Mouse (Mus musculus): ENCODE results near the gene Pih1d1. TPM values are rescaled to one million over a fixed set of nuclear protein-coding genes. Genes with fewer than 3 reads are reported as not detected.

Gene Pih1d1
- total RNA-seq, 2 experiments from 2014 or later: 41.8 to 43.1 TPM

DNA sequence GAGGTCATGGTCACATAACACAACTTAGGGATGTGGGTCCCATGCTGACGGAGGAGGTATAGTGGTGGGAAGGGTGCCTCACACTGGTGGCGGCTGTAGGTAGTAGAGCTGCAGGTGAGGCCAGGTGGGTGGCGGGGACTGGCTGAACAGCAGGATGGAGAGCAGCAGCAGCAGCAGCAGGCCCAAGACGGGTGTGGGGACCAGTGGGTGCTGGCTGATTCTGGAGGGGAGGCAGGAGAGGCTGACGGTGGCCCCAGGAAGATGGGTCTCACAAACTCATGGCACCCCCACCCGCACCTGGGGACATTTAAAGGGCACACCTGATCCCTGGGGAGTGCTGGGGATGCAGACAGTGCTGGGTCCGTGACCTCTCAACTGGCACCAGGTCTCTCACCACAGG is 29.6 kb downstream of the Pih1d1 start:
- intact Hi-C loops (cut with DNase I): no loop called here
- no peak for DNase-seq

GRCm38 (mm10) chr7:45185921-45186320 is 31.8 kb downstream of the Pih1d1 start:
- intact Hi-C loops (cut with DNase I): no loop called here
- no peak for DNase-seq

DNA sequence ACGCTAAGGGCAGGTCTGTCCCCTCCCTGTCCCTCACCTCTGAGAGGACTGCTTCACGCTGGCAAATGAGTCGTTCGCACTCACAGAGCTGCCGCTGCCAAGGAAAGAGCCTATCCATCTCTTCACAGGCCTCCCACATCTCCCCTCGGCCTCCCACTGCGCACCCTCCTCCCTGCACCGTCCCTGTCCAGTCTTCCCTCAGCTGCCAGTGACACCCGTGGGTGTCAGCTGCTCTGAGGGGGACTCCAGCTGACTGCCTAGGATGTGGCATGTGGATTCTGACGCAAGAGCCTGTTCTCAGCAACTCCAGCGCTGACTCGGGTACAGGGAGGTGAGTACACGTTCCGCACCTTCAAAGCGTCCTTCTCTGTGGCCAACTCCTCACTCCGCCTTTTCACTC is 35.5 kb downstream of the Pih1d1 start:
- intact Hi-C loops (cut with DNase I): no loop called here
- no peak for DNase-seq

GRCm38 (mm10) chr7:45190186-45190585 is 36.1 kb downstream of the Pih1d1 start:
- intact Hi-C loops (cut with DNase I): no loop called here
- no peak for DNase-seq

- DNase-seq: no peak
- intact Hi-C loops (cut with DNase I): no loop called here
These were observed 37.1 kb downstream of the Pih1d1 start for GRCm38 (mm10) chr7:45191161-45191560.

GRCm38 (mm10) chr7:45191803-45192363 is 37.8 kb downstream of the Pih1d1 start:
- DNase-seq: no peak
- intact Hi-C loops (cut with DNase I): no loop called here

- no peak for DNase-seq
- intact Hi-C loops (cut with DNase I): no loop called here
These were observed 38.6 kb downstream of the Pih1d1 start for GRCm38 (mm10) chr7:45192585-45193310.

DNA sequence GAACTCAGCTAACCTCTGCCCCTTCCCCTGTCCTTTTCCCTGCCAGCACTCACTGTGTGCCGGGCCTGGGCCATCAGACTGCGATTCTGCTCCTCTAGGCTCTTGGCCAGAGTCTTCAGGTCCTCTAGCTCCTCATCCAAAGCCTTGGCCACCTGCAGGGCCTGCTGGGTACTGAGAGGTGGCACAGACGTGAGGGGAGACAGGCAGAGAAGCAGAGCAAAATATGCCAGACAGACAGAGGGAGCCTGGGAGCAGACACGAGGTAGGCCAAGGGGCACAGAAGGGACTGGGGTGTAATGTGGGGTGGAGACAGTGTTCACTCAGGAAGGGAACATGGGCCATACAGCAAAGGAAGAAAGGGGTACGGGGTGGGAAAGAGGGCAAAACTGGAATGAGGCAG is 39.3 kb downstream of the Pih1d1 start:
- intact Hi-C loops (cut with DNase I): no loop called here
- no peak for DNase-seq

- intact Hi-C loops (cut with DNase I): no loop called here
- DNase-seq: no peak
These were observed 40.0 kb downstream of the Pih1d1 start for GRCm38 (mm10) chr7:45193871-45194785.

DNA sequence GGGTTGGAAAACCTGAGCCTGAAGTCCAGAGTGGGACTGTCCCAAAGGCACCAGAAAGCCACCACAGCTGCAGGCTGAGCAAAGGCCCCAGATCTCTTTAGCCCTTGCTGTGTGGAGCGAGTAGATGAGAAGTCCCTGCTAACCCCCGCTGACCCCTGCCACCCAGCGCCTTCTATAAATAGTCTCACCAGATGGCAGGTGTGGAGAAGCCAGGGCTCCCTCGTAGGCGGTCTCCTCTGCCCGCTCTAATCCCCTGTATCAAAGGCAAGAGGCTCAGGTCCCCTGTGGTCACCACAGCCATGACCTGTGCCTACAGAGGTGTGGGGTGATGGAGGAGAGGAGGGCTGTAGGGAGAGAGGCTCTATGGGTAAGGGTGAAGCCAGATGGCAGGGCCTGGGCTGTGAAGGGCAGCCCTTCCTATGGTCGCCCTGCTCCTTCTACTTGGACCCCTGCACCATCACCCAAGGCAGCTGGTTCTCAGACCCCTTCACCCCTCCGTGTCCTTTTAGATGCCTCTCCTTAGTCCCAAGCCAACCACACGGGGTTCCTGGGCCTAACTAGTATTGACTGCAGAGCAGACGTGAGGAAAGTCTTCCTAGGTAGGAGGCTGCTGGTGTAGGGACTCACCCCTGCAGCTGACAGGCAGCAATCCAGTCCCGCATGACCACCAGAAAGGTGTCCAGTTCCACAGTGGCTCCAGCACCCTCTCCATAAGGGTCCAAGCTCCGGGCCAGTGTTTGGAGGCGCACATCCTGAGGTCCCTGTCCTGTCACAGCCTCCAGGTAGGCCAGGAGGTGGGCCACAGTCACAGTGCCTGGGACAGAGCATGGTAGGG is 41.5 kb downstream of the Pih1d1 start:
- DNase-seq: no peak
- intact Hi-C loops (cut with DNase I): no loop called here

GRCm38 (mm10) chr7:45196176-45196535 is 42.1 kb downstream of the Pih1d1 start:
- intact Hi-C loops (cut with DNase I): no loop called here
- no peak for DNase-seq

DNA sequence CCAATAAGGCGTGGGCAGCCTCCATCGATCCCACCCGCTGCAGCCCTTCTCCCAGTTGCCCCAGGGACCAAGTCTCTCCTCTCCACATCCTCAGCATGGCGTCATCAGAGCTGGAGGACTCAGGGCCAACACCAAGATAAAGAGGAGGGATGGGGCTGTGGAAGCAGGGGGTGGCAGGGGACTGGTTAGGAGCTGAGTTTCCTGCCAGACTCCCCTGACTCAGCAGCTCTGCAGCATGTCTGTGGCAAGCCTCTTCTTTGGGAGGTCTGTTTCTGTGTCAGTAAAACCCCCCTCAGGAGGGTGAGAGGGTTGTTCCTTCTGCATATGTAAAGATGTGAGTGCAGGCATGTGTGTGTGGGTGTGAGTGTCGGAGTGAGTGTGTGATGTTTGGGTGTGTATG is 42.9 kb downstream of the Pih1d1 start:
- intact Hi-C loops (cut with DNase I): no loop called here
- DNase-seq: no peak

DNA sequence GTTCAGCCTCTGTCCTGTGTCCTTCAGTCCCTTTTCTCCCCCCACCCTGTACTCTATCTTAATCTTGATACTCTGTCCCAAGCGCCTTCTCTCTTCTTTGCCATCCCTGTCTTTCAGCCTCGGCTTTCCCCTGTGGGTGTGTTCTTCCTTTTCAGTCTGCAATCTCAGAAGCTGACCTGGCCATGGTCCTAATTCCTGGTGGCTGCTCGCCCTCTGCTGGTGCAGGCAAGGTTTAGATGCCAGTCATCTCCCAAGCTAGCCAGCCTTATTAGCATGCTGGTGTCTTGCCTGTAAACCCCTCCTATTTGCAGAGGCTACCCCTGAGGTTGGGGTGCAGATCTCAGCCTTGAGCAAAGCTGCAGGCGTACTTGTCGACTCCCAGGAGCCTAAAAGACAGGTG is 44.3 kb downstream of the Pih1d1 start:
- peak; percentile 69 to 73 for DNase-seq
- intact Hi-C loops (cut with DNase I): loop anchor here (1.0 kb wide), 2 partner anchors 36 to 118 kb away; no protein-coding TSS in a partner anchor

GRCm38 (mm10) chr7:45198961-45199360 is 44.9 kb downstream of the Pih1d1 start:
- intact Hi-C loops (cut with DNase I): loop anchor here (1.0 kb wide), 2 partner anchors 37 to 119 kb away; no protein-coding TSS in a partner anchor

GRCm38 (mm10) chr7:45202654-45203053 is 48.6 kb downstream of the Pih1d1 start:
- DNase-seq: no peak
- intact Hi-C loops (cut with DNase I): loop anchor here (5.0 kb wide), 1 partner anchor 85 kb away; no protein-coding TSS in a partner anchor

More at GRCm38 (mm10) chr7:45198961-45199360, 44.9 kb downstream of the Pih1d1 start:
- DNase-seq: no peak

DNA sequence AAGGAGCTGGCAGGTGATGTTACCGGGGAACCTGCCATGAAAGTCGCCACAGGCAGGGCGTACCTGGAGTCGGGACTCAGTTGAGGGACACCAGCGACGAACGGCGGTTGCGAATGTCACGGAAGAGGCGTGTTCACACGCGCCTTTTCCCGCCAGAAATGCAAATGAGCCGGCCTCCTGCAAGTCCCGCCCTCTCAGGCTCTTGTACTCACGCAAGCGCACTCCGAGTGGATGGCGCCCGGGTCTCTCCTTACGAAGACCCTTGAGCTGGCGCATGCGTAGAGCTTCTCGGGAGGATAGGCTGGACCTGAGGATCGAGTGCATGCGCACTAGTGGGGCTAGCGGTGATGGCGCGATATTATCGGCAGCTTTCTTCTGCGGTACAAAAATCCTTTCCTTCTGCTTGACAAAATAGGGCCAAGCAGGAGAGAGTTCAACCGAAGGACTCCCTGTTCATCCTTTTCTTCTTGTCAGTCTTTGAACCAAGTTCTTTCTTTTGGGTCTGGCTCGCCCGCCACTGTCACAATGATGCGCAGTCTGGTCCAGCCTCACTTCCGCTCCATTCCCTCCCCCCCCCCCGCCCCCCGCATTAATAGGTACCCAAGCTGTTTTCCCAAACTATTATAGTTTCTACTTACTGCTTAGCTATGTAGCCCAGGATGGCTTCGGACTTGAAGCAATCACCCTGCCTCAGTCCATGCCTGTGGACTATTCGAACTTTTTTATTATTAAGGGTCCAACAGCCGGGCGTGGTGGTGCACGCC is 50.5 kb downstream of the Pih1d1 start, which contains the start of gene Ccdc155:
Ccdc155 (minus strand) TSS at position 513 of the 764 bp plus-strand sequence.
- peak; percentile 76 to 80 for DNase-seq
- intact Hi-C loops (cut with DNase I): loop anchor here (5.0 kb wide), 1 partner anchor 83 kb away; no protein-coding TSS in a partner anchor

- intact Hi-C loops (cut with DNase I): no loop called here
- no peak for DNase-seq
These were observed 54.2 kb downstream of the Pih1d1 start for GRCm38 (mm10) chr7:45208260-45208659.

Data from heart, postnatal 36 days (tissue).